Mouse (Mus musculus): ENCODE measurements at regions not wholly inside any gene's neighbourhood (a gene's known extent, or its start where the extent isn't known, plus 50 kb on each side); places are given as distances from the start of the nearest gene placed in this dataset.

- TF ChIP-seq CTCF (IDR thresholded peaks at IDR 0.05; ENCODE audit: low read depth) (no peak), EP300 (IDR thresholded peaks at IDR 0.05; ENCODE audit: low read depth) (no peak)
Observed at GRCm38 (mm10) chr7:96039628-96040027, 131.4 kb upstream of the Tenm4 start.
